Mouse (Mus musculus) adrenal gland, adult (tissue): ENCODE measurements around the gene Pet2.

Experiments used
- DNase-seq, 2 experiments: peaks; one replicate each; pipeline ENCODE4 v3.0.0; 2022 to 2023; ENCODE audit warnings: low spot score in 1 of 2; ENCODE audit not compliant: inconsistent age in 2 of 2

The Pet2 gene

DNA sequence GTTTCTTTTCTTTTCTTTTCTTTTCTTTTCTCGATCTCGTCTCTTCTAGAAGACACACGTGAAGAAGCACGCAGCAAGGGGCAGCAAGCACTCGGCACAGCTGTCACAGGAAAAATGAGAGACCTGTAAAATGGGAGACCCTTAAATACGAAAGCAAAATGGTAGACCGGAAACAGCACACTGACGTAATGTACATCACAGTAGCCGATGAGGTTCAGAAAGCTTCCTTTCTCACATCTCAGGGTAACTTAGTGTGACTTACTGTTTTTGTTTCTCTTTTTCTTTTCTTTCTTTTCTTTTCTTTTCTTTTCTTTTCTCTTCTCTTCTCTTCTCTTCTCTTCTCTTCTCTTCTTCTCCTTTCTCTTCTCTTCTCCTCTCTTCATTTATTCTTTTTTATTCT lies at the start of gene Pet2:
Pet2 (minus strand) TSS at position 101 of the 400 bp plus-strand sequence.
- no peak for DNase-seq
